Mouse (Mus musculus) thymus, adult 2 months (tissue): ENCODE measurements around the gene Kctd20.

Source experiments
- CTCF ChIP-seq: fragments of 200-500 bp; IDR thresholded peaks from 2 replicates; pipeline ENCODE4 v1.5.1; 2012; ENCODE audit warnings: mild to moderate bottlenecking, control low read depth, low read length, moderate library complexity, borderline replicate concordance; ENCODE audit not compliant: control insufficient read depth, poor library complexity, insufficient read depth; ENCODE audit errors: extremely low read depth
- POLR2A ChIP-seq: fragments of 200-500 bp; IDR thresholded peaks from 2 replicates; pipeline ENCODE4 v1.6.1; 2012; ENCODE audit warnings: mild to moderate bottlenecking, low read length, control low read depth, moderate library complexity; ENCODE audit not compliant: control insufficient read depth, poor library complexity, insufficient read depth; ENCODE audit errors: extremely low read depth

- TF ChIP-seq CTCF (no peak), POLR2A (no peak)
These were observed 1.5 kb downstream of the Kctd20 start for GRCm38 (mm10) chr17:28953251-28953650.
